Mouse (Mus musculus) kidney, adult 2 months (tissue): ENCODE data around the gene Prkn. TPM values are rescaled to one million over a fixed set of nuclear protein-coding genes. Genes with fewer than 3 reads are reported as not detected.

Source experiments
- DNase-seq: peaks from one replicate; pipeline ENCODE4 v3.0.0; 2021
- H3K27ac ChIP-seq: fragments of 200-500 bp; 2 replicates; pipeline ENCODE4 v1.5.1; 2012; ENCODE audit warnings: low read depth, low read length, control low read depth, inconsistent platforms; ENCODE audit not compliant: insufficient read depth
- H3K27me3 ChIP-seq: fragments of 200-500 bp; replicated peaks from 2 replicates; pipeline ENCODE4 v1.6.1; 2012; ENCODE audit warnings: mild to moderate bottlenecking, moderate library complexity, low read length, inconsistent platforms; ENCODE audit not compliant: control insufficient read depth, insufficient read depth
- H3K36me3 ChIP-seq: fragments of 200-500 bp; 2 replicates; pipeline ENCODE4 v1.6.1; 2012; ENCODE audit warnings: mild to moderate bottlenecking, moderate library complexity, low read length, inconsistent platforms; ENCODE audit not compliant: control insufficient read depth, insufficient read depth
- H3K4me1 ChIP-seq: fragments of 200-500 bp; 2 replicates; pipeline ENCODE4 v1.6.1; 2011; ENCODE audit warnings: low read length; ENCODE audit not compliant: control insufficient read depth, insufficient read depth
- H3K4me3 ChIP-seq: fragments of 200-500 bp; 2 replicates; pipeline ENCODE4 v1.5.1; 2011; ENCODE audit warnings: mild to moderate bottlenecking, low read depth, low read length, control low read depth; ENCODE audit not compliant: insufficient read depth
- CTCF ChIP-seq: fragments of 200-500 bp; conservative IDR thresholded peaks from 2 replicates; pipeline ENCODE4 v1.5.1; 2011; ENCODE audit warnings: low read depth, mild to moderate bottlenecking, control low read depth, low read length, moderate library complexity, mixed read lengths; ENCODE audit not compliant: insufficient read depth, insufficient read length
- POLR2A ChIP-seq: fragments of 200-500 bp; IDR thresholded peaks from one replicate; pipeline ENCODE4 v1.6.1; 2011; ENCODE audit warnings: low read depth, low read length, control low read depth
- WGBS: fragments of 180-500 bp; shearing (Covaris S2); methylation state at CpG from one replicate; pipeline ENCODE4 v1.1.7; 2018; 5-methylcytosine and 5-hydroxymethylcytosine counted together
- polyA plus RNA-seq: library from polyadenylated mRNA; depleted of rRNA; stranded (reverse); fragments of >200 nt; gene quantifications from 2 replicates; pipeline ENCODE4 v1.2.3, GENCODE M21; 2012

The Prkn gene
- polyA plus RNA-seq, 1 experiment, result 6.1 TPM

DNA sequence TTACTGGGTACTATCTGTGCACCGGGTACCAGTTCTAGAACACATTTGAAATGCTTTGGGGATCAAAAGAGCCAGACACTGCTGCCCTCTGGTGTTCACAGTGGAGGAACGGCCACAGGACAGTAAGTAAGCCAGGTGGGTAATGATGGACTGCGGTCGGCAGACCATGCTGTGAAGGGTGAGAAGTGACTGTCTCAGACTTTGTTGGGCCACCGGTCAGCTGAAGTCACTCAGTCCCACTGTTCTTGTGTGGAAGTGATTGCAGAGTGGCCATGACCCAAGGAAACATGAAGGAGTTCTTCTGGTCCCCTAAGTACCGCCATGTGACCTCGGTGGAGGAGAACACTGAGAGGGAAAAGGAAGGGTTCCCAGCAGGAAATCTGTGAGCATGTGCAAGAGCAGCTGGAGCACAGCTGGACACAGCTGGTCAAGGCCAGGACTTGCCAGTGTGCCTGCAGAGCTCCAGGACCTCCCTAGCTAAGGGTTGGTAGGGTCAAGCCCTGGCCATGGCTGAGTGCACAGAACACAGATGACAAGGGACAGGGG lies 1135.0 kb downstream of the Prkn start:
- H3K4me1 ChIP-seq, result no peaks in the 10 kb centered on the region; the same call in 1 of the 2 replicates
- 19% methylated on average over 7 of the region's 7 CpGs for WGBS
- no peaks in the 10 kb centered on the region for H3K36me3 ChIP-seq
- peak; percentile 66 for TF ChIP-seq CTCF
- TF ChIP-seq POLR2A, result no peak
- no peak overlapping the region for H3K27ac ChIP-seq
- no peak overlapping the region for H3K4me3 ChIP-seq
- H3K27me3 ChIP-seq, result no peaks in the 10 kb centered on the region
- peak; percentile 48 for DNase-seq

GRCm38 (mm10) chr17:11978260-11978821 lies 1138.2 kb downstream of the Prkn start:
- DNase-seq, result no peak
- 62% methylated on average over 17 of the region's 17 CpGs for WGBS
- Histone ChIP-seq H3K27me3 (no peaks in the 10 kb centered on the region), H3K27ac (no peak overlapping the region), H3K4me1 (no peaks in the 10 kb centered on the region), H3K4me3 (no peak overlapping the region), H3K36me3 (no peaks in the 10 kb centered on the region)
- TF ChIP-seq POLR2A, result no peak

DNA sequence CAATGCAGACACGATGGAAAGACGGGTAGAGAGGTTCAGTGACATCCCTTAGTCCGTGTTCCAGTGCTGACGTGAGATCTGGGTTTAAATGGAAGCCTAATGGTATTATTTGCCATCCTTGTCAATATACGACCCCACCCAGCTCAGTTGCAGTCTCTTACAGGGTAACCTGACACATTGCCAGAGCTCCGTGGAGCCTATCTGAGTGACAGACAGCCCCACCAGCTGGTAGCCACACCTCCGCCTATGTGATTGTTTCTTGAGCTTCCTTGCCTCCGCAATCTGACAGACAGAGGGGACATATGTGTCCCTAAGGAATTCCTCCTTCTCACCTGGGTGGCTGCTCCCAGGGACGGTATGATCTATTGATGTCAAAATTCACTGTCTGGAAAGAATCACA lies 1141.5 kb downstream of the Prkn start:
- no peaks in the 10 kb centered on the region for H3K36me3 ChIP-seq

GRCm38 (mm10) chr17:11988110-11988837 lies 1148.1 kb downstream of the Prkn start:
- Histone ChIP-seq H3K27ac (no peak overlapping the region), H3K36me3 (no peaks in the 10 kb centered on the region), H3K27me3 (no peaks in the 10 kb centered on the region), H3K4me3 (no peak overlapping the region), H3K4me1 (no peaks in the 10 kb centered on the region)
- no peak for DNase-seq
- TF ChIP-seq POLR2A, result no peak
- no peak for TF ChIP-seq CTCF
- WGBS, result 75% methylated on average over 14 of the region's 14 CpGs

More for the DNA sequence above, 1141.5 kb downstream of the Prkn start:
- TF ChIP-seq POLR2A, result no peak
- no peak overlapping the region for H3K4me3 ChIP-seq
- H3K4me1 ChIP-seq, result no peaks in the 10 kb centered on the region
- no peak overlapping the region for H3K27ac ChIP-seq
- WGBS, result 76% methylated on average over 9 of the region's 9 CpGs
- DNase-seq, result no peak
- no peaks in the 10 kb centered on the region for H3K27me3 ChIP-seq

- H3K4me3 ChIP-seq, result no peak overlapping the region
- no peaks in the 10 kb centered on the region for H3K27me3 ChIP-seq
- H3K27ac ChIP-seq, result no peak overlapping the region
- DNase-seq, result no peak
- H3K36me3 ChIP-seq, result no peaks in the 10 kb centered on the region
- H3K4me1 ChIP-seq, result no peaks in the 10 kb centered on the region
- 83% methylated on average over 4 of the region's 4 CpGs for WGBS
- no peak for TF ChIP-seq POLR2A
- TF ChIP-seq CTCF, result no peak
Observed at GRCm38 (mm10) chr17:11989296-11989695, 1149.1 kb downstream of the Prkn start.

GRCm38 (mm10) chr17:11990386-11991087 lies 1150.4 kb downstream of the Prkn start:
- Histone ChIP-seq H3K4me1 (no peaks in the 10 kb centered on the region), H3K36me3 (no peaks in the 10 kb centered on the region), H3K27me3 (no peaks in the 10 kb centered on the region), H3K27ac (no peak overlapping the region), H3K4me3 (no peak overlapping the region)
- TF ChIP-seq CTCF, result no peak
- 88% methylated on average over 11 of the region's 11 CpGs for WGBS
- DNase-seq, result no peak

GRCm38 (mm10) chr17:11993249-11993648 lies 1153.1 kb downstream of the Prkn start:
- H3K27ac ChIP-seq, result no peak overlapping the region
- no peaks in the 10 kb centered on the region for H3K27me3 ChIP-seq
- no peaks in the 10 kb centered on the region for H3K36me3 ChIP-seq
- 36% methylated on average over 8 of the region's 8 CpGs for WGBS
- no peak for TF ChIP-seq POLR2A
- peak; percentile 57 for TF ChIP-seq CTCF
- H3K4me1 ChIP-seq, result no peaks in the 10 kb centered on the region
- H3K4me3 ChIP-seq, result no peak overlapping the region
- DNase-seq, result peak; percentile 38
